Mouse (Mus musculus): ENCODE measurements around the gene Ngrn.

GRCm38 (mm10) chr7:80276374-80276773 lies 15.4 kb downstream of the Ngrn start:
- TF ChIP-seq CTCF (IDR thresholded peaks at IDR 0.05; ENCODE audit: low read depth) (no peak), EP300 (IDR thresholded peaks at IDR 0.05; ENCODE audit: low read depth) (no peak)

Measured in liver, postnatal 0 days (tissue).